Mouse (Mus musculus) limb, embryonic 14.5 days (tissue): ENCODE measurements around the gene Dus2. TPM values are rescaled to one million over a fixed set of nuclear protein-coding genes. Genes with fewer than 3 reads are reported as not detected.
A peak's percentile ranks its signal among the peaks of the same experiment; 100 is the strongest.
"Not testable (repeated sequence)": the region's sequence is repeated elsewhere in the genome, so short reads cannot be mapped to it uniquely, and the experiment has no call there.

Source experiments
- ATAC-seq: fragments of 200-750 bp; cut with Nextera tagmentation; 2 replicates; pipeline ENCODE4 v1.8.0; 2017; ENCODE audit warnings: low read depth, moderate number of reproducible peaks, moderate TSS enrichment; ENCODE audit not compliant: low FRiP score
- DNase-seq: peaks from one replicate; pipeline ENCODE4 v3.0.0-alpha.2; 2015; ENCODE audit warnings: low spot score
- H3K27ac ChIP-seq: fragments of 300-500 bp; sonication (generic); replicated peaks from 2 replicates; pipeline ENCODE4 v1.5.1; 2014; ENCODE audit warnings: low read depth, mild to moderate bottlenecking, low read length, moderate library complexity, mixed read lengths
- H3K27me3 ChIP-seq: fragments of 300-500 bp; sonication (generic); 2 replicates; pipeline ENCODE4 v1.6.1; 2014; ENCODE audit warnings: low read length, mixed read lengths; ENCODE audit not compliant: control insufficient read depth, insufficient read depth
- H3K36me3 ChIP-seq: fragments of 300-500 bp; sonication (generic); 2 replicates; pipeline ENCODE4 v1.6.1; 2014; ENCODE audit warnings: mild to moderate bottlenecking, low read length, moderate library complexity, mixed read lengths; ENCODE audit not compliant: control insufficient read depth, insufficient read depth
- H3K4me1 ChIP-seq: fragments of 300-500 bp; sonication (generic); 2 replicates; pipeline ENCODE4 v1.6.1; 2014; ENCODE audit warnings: antibody characterized with exemption, low read length, mixed read lengths; ENCODE audit not compliant: control insufficient read depth, insufficient read depth
- H3K4me2 ChIP-seq: fragments of 300-500 bp; sonication (generic); replicated peaks from 2 replicates; pipeline ENCODE4 v1.6.1; 2014; ENCODE audit warnings: low read depth, mild to moderate bottlenecking, low read length, moderate library complexity; ENCODE audit not compliant: severe bottlenecking
- H3K4me3 ChIP-seq: fragments of 300-500 bp; sonication (generic); replicated peaks from 2 replicates; pipeline ENCODE4 v1.5.1; 2014; ENCODE audit warnings: low read length
- H3K9ac ChIP-seq: fragments of 300-500 bp; sonication (generic); 2 replicates; pipeline ENCODE4 v1.6.1; 2014; ENCODE audit warnings: mild to moderate bottlenecking, low read depth, low read length, moderate library complexity; ENCODE audit not compliant: severe bottlenecking
- H3K9me3 ChIP-seq: fragments of 300-500 bp; sonication (generic); 2 replicates; pipeline ENCODE4 v1.6.1; 2016; ENCODE audit warnings: low read length; ENCODE audit not compliant: control insufficient read depth
- POLR2A ChIP-seq: fragments of 200-500 bp; IDR thresholded peaks from 2 replicates; pipeline ENCODE4 v1.8.0; 2012; ENCODE audit warnings: inconsistent platforms, mild to moderate bottlenecking, moderate library complexity, borderline replicate concordance; ENCODE audit not compliant: insufficient read depth, insufficient read length; ENCODE audit errors: extremely low read depth
- WGBS: fragments of 180-500 bp; shearing (Covaris S2); extraction: QIAGEN DNeasy Blood & Tissue Kit; methylation state at CpG from one replicate; pipeline ENCODE4 v1.1.7; 2014; 5-methylcytosine and 5-hydroxymethylcytosine counted together
- polyA plus RNA-seq, 2 experiments: library from polyadenylated mRNA; depleted of rRNA in 1 of 2; stranded (reverse) in 1 of 2; unstranded in 1 of 2; fragments of >200 nt; fragmentation: Nextera tagmentation in 1 of 2; extraction: Ambion mirVana in 1 of 2; gene quantifications; 2 replicates each; pipeline versions ENCODE4 v1.2.1 to v1.2.3; 2012 to 2014

Gene Dus2
- polyA plus RNA-seq, 2 experiments: 22.4 to 24.4 TPM

GRCm38 (mm10) chr8:106010748-106011642 is 19.9 kb downstream of the Dus2 start:
- ATAC-seq: peak; percentile 95
- Histone ChIP-seq H3K36me3 (0 out of 2 replicates have a peak, but pooled peaks cover 4% of the 10 kb centered on the region), H3K9me3 (no peaks in the 10 kb centered on the region), H3K27ac (no peak overlapping the region), H3K4me1 (peaks cover 10% of the 10 kb centered on the region), H3K4me3 (peak overlapping the region; percentile 95), H3K27me3 (no peaks in the 10 kb centered on the region), H3K4me2 (peak overlapping the region; percentile 92), H3K9ac (peak overlapping the region; percentile 91)
- whole genome bisulfite sequencing: 3% methylated on average over 71 of the region's 74 CpGs
- DNase-seq: peak; percentile 90
- peak; percentile 77; the same call in 1 of the 2 replicates for TF ChIP-seq POLR2A

GRCm38 (mm10) chr8:106011643-106011986 is 20.5 kb downstream of the Dus2 start, which contains the start of gene Ddx28:
Gene Ddx28, minus strand, starts transcription at chr8:106011882.
- Histone ChIP-seq H3K27ac (no peak within 1 kb of the TSS), H3K36me3 (0 out of 2 replicates have a peak, but pooled peaks cover 4% of the 10 kb centered on the region), H3K4me3 (peak within 1 kb of the TSS; percentile 95), H3K4me1 (peaks cover 10% of the 10 kb centered on the region), H3K9me3 (no peaks in the 10 kb centered on the region), H3K27me3 (no peaks in the 10 kb centered on the region), H3K9ac (peak within 1 kb of the TSS; percentile 91), H3K4me2 (peak within 1 kb of the TSS; percentile 92)
- no peak for TF ChIP-seq POLR2A
- DNase-seq: no peak
- 5% methylated on average over 6 of the region's 6 CpGs for WGBS
- no peak for ATAC-seq

GRCm38 (mm10) chr8:106012203-106012602 is 21.1 kb downstream of the Dus2 start:
- H3K27me3 ChIP-seq, H3K9me3 ChIP-seq, H3K4me1 ChIP-seq, ATAC-seq, H3K36me3 ChIP-seq, H3K27ac ChIP-seq, DNase-seq: not testable (repeated sequence)
- peak overlapping the region; percentile 92 for H3K4me2 ChIP-seq
- 0 out of 2 replicates have a peak overlapping the region, but pooled peaks have one; percentile 91 for H3K9ac ChIP-seq
- 84% methylated on average over 8 of the region's 8 CpGs for WGBS
- peak overlapping the region; percentile 95 for H3K4me3 ChIP-seq

GRCm38 (mm10) chr8:106016284-106016683 is 25.1 kb downstream of the Dus2 start:
- peaks cover 22% of the 10 kb centered on the region for H3K36me3 ChIP-seq
- H3K4me3 ChIP-seq: no peak overlapping the region
- no peak for DNase-seq
- ATAC-seq: no peak
- no peaks in the 10 kb centered on the region for H3K4me1 ChIP-seq
- H3K9ac ChIP-seq: no peak overlapping the region
- no peaks in the 10 kb centered on the region for H3K9me3 ChIP-seq
- no peak overlapping the region for H3K27ac ChIP-seq
- H3K4me2 ChIP-seq: no peak overlapping the region
- no peak for TF ChIP-seq POLR2A
- 91% methylated on average over 6 of the region's 6 CpGs for WGBS
- H3K27me3 ChIP-seq: no peaks in the 10 kb centered on the region

- ATAC-seq: no peak
- H3K27me3 ChIP-seq: no peaks in the 10 kb centered on the region
Measured at GRCm38 (mm10) chr8:106017130-106017529, 26.0 kb downstream of the Dus2 start.

More at GRCm38 (mm10) chr8:106017130-106017529, 26.0 kb downstream of the Dus2 start:
- H3K4me1 ChIP-seq: no peaks in the 10 kb centered on the region
- no peaks in the 10 kb centered on the region for H3K9me3 ChIP-seq
- H3K9ac ChIP-seq: no peak overlapping the region
- DNase-seq: no peak
- no peak overlapping the region for H3K27ac ChIP-seq
- 91% methylated on average over 7 of the region's 7 CpGs for WGBS
- no peak overlapping the region for H3K4me3 ChIP-seq
- H3K36me3 ChIP-seq: peaks cover 23% of the 10 kb centered on the region
- TF ChIP-seq POLR2A: no peak
- H3K4me2 ChIP-seq: no peak overlapping the region
